Mouse (Mus musculus) bone marrow macrophage, adult 2 months (primary cell): Measurements from ENCODE around the gene Faf1.

Source experiments
- CTCF ChIP-seq: IDR thresholded peaks from 2 replicates; pipeline ENCODE4 v1.5.1; 2012; ENCODE audit warnings: low read depth, mild to moderate bottlenecking, low read length, moderate library complexity
- POLR2A ChIP-seq: IDR thresholded peaks from 2 replicates; pipeline ENCODE4 v1.6.1; 2012; ENCODE audit warnings: mild to moderate bottlenecking, low read depth, low read length, borderline replicate concordance

DNA sequence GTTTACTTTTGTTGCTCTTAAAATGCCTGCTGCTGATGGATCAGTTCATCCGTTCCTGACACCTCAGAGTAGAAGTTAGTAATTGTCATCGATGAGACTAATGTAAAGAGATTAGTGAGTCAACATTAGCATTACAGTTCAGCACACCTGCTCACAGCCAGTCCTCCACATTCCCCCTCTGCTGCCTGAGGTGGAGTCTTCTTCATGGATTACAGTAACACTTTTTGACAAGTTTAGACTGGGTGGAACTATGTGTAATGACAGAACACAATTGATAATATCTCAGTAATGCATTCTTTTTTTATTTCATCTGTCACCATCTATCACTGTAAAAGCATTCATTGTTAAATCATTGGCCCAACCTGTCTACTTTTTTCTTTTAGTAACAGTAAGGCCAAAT lies 224.7 kb downstream of the Faf1 start:
- no peak for TF ChIP-seq CTCF
- TF ChIP-seq POLR2A: no peak
